Mouse (Mus musculus) lung, adult 2 months (tissue): ENCODE results near the gene Yipf3.

ENCODE experiments used
- CTCF ChIP-seq: fragments of 200-500 bp; IDR thresholded peaks from 2 replicates; pipeline ENCODE4 v1.5.1; 2011; ENCODE audit warnings: mild to moderate bottlenecking, low read length, control low read depth; ENCODE audit not compliant: insufficient read depth
- POLR2A ChIP-seq: fragments of 200-500 bp; IDR thresholded peaks from 2 replicates; pipeline ENCODE4 v1.6.1; 2011; ENCODE audit warnings: low read depth, mild to moderate bottlenecking, control low read depth, low read length, borderline replicate concordance; ENCODE audit errors: extremely low read depth

DNA sequence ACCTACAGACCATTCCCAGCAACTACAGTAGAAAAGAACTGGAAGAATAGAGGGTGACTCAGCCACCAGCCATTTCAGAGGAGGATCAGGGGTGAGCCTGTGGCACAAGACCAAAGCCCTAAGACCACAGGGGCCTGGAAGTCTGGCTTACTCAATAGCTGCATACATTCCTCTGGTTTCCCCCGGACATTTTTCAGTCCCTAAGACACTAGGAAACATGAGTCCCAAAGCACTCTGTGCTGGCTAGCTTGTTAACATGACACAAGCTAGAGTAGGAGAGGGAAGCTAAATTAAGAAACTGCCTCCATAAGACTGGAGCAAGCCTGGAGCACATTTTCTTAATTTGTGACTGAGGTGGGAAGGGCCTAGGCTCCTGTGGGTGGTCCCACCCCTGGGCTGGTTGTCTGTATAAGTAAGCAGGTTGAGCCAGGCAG, 25.9 kb downstream of the Yipf3 start:
- TF ChIP-seq CTCF (no peak), POLR2A (no peak)
